Mouse (Mus musculus) hindbrain, embryonic 12.5 days (tissue): ENCODE results near the gene Psap. TPM values are rescaled to one million over a fixed set of nuclear protein-coding genes. Genes with fewer than 3 reads are reported as not detected.

Experiments
- ATAC-seq: fragments of 200-750 bp; cut with Nextera tagmentation; 2 replicates; pipeline ENCODE4 v1.8.0; 2017; ENCODE audit warnings: moderate TSS enrichment; ENCODE audit not compliant: low FRiP score
- H3K27ac ChIP-seq: fragments of 300-500 bp; sonication (generic); 2 replicates; pipeline ENCODE4 v1.5.1; 2016; ENCODE audit warnings: mild to moderate bottlenecking
- H3K27me3 ChIP-seq: fragments of 300-500 bp; sonication (generic); 2 replicates; pipeline ENCODE4 v1.6.1; 2016; ENCODE audit warnings: mild to moderate bottlenecking
- H3K36me3 ChIP-seq: fragments of 300-500 bp; sonication (generic); 2 replicates; pipeline ENCODE4 v1.6.1; 2016; ENCODE audit warnings: mild to moderate bottlenecking
- H3K4me1 ChIP-seq: fragments of 300-500 bp; sonication (generic); 2 replicates; pipeline ENCODE4 v1.6.1; 2016
- H3K4me2 ChIP-seq: fragments of 300-500 bp; sonication (generic); replicated peaks from 2 replicates; pipeline ENCODE4 v1.6.1; 2016; ENCODE audit warnings: mild to moderate bottlenecking
- H3K4me3 ChIP-seq: fragments of 300-500 bp; sonication (generic); 2 replicates; pipeline ENCODE4 v1.5.1; 2016; ENCODE audit warnings: mild to moderate bottlenecking
- H3K9ac ChIP-seq: fragments of 300-500 bp; sonication (generic); 2 replicates; pipeline ENCODE4 v1.6.1; 2016; ENCODE audit warnings: mild to moderate bottlenecking, moderate library complexity
- H3K9me3 ChIP-seq: fragments of 300-500 bp; sonication (generic); replicated peaks from 2 replicates; pipeline ENCODE4 v1.6.1; 2016; ENCODE audit warnings: mild to moderate bottlenecking
- WGBS: fragments of 180-500 bp; shearing (Covaris S2); methylation state at CpG from one replicate; pipeline ENCODE4 v1.1.7; 2016; 5-methylcytosine and 5-hydroxymethylcytosine counted together
- polyA plus RNA-seq: library from polyadenylated mRNA; unstranded; fragments of >200 nt; fragmentation: Nextera tagmentation; extraction: Ambion mirVana; gene quantifications from 2 replicates; pipeline ENCODE4 v1.2.1, GENCODE M21; 2016

The Psap gene
- polyA plus RNA-seq, 1 experiment from 2014 or later = 102 TPM

- Histone ChIP-seq H3K36me3 (no peaks in the 10 kb centered on the region), H3K4me1 (peaks cover 7% of the 10 kb centered on the region), H3K9ac (no peak overlapping the region), H3K27me3 (peaks cover 12% of the 10 kb centered on the region), H3K4me3 (no peak overlapping the region), H3K4me2 (no peak overlapping the region), H3K27ac (no peak overlapping the region), H3K9me3 (no peaks in the 10 kb centered on the region)
- WGBS = 77% methylated on average over 9 of the region's 9 CpGs
- no peak for ATAC-seq
Observed at GRCm38 (mm10) chr10:60341528-60341927, 64.1 kb downstream of the Psap start.

GRCm38 (mm10) chr10:60344111-60344510 lies 66.7 kb downstream of the Psap start:
- Histone ChIP-seq H3K9me3 (no peaks in the 10 kb centered on the region), H3K27me3 (peaks cover 34% of the 10 kb centered on the region), H3K4me1 (peaks cover 25% of the 10 kb centered on the region), H3K36me3 (no peaks in the 10 kb centered on the region), H3K4me3 (no peak overlapping the region), H3K4me2 (no peak overlapping the region), H3K9ac (no peak overlapping the region), H3K27ac (no peak overlapping the region)
- ATAC-seq = no peak
- 75% methylated on average over 3 of the region's 3 CpGs for whole genome bisulfite sequencing

GRCm38 (mm10) chr10:60346056-60346455 lies 68.6 kb downstream of the Psap start:
- Histone ChIP-seq H3K9ac (no peak overlapping the region), H3K4me3 (no peak overlapping the region), H3K9me3 (no peaks in the 10 kb centered on the region), H3K36me3 (no peaks in the 10 kb centered on the region), H3K27ac (no peak overlapping the region), H3K4me1 (peaks cover 33% of the 10 kb centered on the region), H3K27me3 (peaks cover 34% of the 10 kb centered on the region), H3K4me2 (peak overlapping the region; percentile 47)
- WGBS = 82% methylated on average over 4 of the region's 4 CpGs
- ATAC-seq = no peak

GRCm38 (mm10) chr10:60346701-60347405 lies 69.4 kb downstream of the Psap start, which contains the start of gene Vsir:
Vsir (plus strand) TSS chr10:60346851.
- Histone ChIP-seq H3K27ac (no peak within 1 kb of the TSS), H3K27me3 (peaks cover 34% of the 10 kb centered on the region), H3K4me2 (peak within 1 kb of the TSS; percentile 47), H3K9me3 (no peaks in the 10 kb centered on the region), H3K4me3 (peak within 1 kb of the TSS; percentile 19), H3K4me1 (peaks cover 40% of the 10 kb centered on the region), H3K9ac (no peak within 1 kb of the TSS), H3K36me3 (no peaks in the 10 kb centered on the region)
- WGBS = under 1% methylated on average over 37 of the region's 37 CpGs
- peak; percentile 46; the same call in 1 of the 2 replicates for ATAC-seq

- peaks cover 34% of the 10 kb centered on the region for H3K27me3 ChIP-seq
- H3K4me3 ChIP-seq = no peak overlapping the region
- no peak overlapping the region for H3K9ac ChIP-seq
- H3K9me3 ChIP-seq = no peaks in the 10 kb centered on the region
- ATAC-seq = no peak
- peaks cover 46% of the 10 kb centered on the region for H3K4me1 ChIP-seq
- H3K36me3 ChIP-seq = no peaks in the 10 kb centered on the region
- no peak overlapping the region for H3K27ac ChIP-seq
- 24% methylated on average over 9 of the region's 9 CpGs for WGBS
- no peak overlapping the region; the same call in 1 of the 2 replicates for H3K4me2 ChIP-seq
Observed at GRCm38 (mm10) chr10:60347768-60348610, 70.6 kb downstream of the Psap start.

- ATAC-seq = no peak
- Histone ChIP-seq H3K36me3 (no peaks in the 10 kb centered on the region), H3K4me1 (peaks cover 46% of the 10 kb centered on the region), H3K4me2 (no peak overlapping the region), H3K9me3 (no peaks in the 10 kb centered on the region), H3K4me3 (no peak overlapping the region), H3K27ac (no peak overlapping the region), H3K27me3 (peaks cover 32% of the 10 kb centered on the region), H3K9ac (no peak overlapping the region)
- WGBS = 38% methylated on average over 6 of the region's 6 CpGs
Observed at GRCm38 (mm10) chr10:60349056-60349455, 71.6 kb downstream of the Psap start.

GRCm38 (mm10) chr10:60349644-60350043 lies 72.2 kb downstream of the Psap start:
- no peak overlapping the region for H3K27ac ChIP-seq
- no peaks in the 10 kb centered on the region for H3K36me3 ChIP-seq
- no peak for ATAC-seq
- no peak overlapping the region for H3K4me2 ChIP-seq
- H3K9me3 ChIP-seq = no peaks in the 10 kb centered on the region
- peaks cover 46% of the 10 kb centered on the region for H3K4me1 ChIP-seq
- peaks cover 30% of the 10 kb centered on the region for H3K27me3 ChIP-seq
- WGBS = 89% methylated on average over 5 of the region's 5 CpGs
- no peak overlapping the region for H3K9ac ChIP-seq
- H3K4me3 ChIP-seq = no peak overlapping the region

GRCm38 (mm10) chr10:60350077-60350804 lies 72.8 kb downstream of the Psap start:
- Histone ChIP-seq H3K9ac (no peak overlapping the region), H3K36me3 (no peaks in the 10 kb centered on the region), H3K4me1 (peaks cover 43% of the 10 kb centered on the region), H3K4me3 (no peak overlapping the region), H3K4me2 (0 out of 2 replicates have a peak overlapping the region, but pooled peaks have one; percentile 9), H3K27ac (no peak overlapping the region), H3K27me3 (peaks cover 30% of the 10 kb centered on the region), H3K9me3 (no peaks in the 10 kb centered on the region)
- 56% methylated on average over 5 of the region's 5 CpGs for WGBS
- no peak for ATAC-seq

GRCm38 (mm10) chr10:60350805-60351167 lies 73.4 kb downstream of the Psap start:
- 0 out of 2 replicates have a peak overlapping the region, but pooled peaks have one; percentile 9 for H3K4me2 ChIP-seq
- no peak for ATAC-seq

GRCm38 (mm10) chr10:60351248-60351647 lies 73.8 kb downstream of the Psap start:
- Histone ChIP-seq H3K4me1 (peaks cover 42% of the 10 kb centered on the region), H3K4me2 (no peak overlapping the region), H3K27ac (peak overlapping the region; percentile 72), H3K4me3 (no peak overlapping the region), H3K36me3 (no peaks in the 10 kb centered on the region), H3K9ac (no peak overlapping the region), H3K9me3 (no peaks in the 10 kb centered on the region), H3K27me3 (peaks cover 24% of the 10 kb centered on the region)
- WGBS = 20% methylated on average over 3 of the region's 3 CpGs
- ATAC-seq = 0 out of 2 replicates have a peak, but pooled peaks have one; percentile 18

More at GRCm38 (mm10) chr10:60350805-60351167, 73.4 kb downstream of the Psap start:
- H3K36me3 ChIP-seq = no peaks in the 10 kb centered on the region
- 40% methylated on average over 3 of the region's 3 CpGs for WGBS
- H3K9ac ChIP-seq = no peak overlapping the region
- peaks cover 43% of the 10 kb centered on the region for H3K4me1 ChIP-seq
- no peak overlapping the region for H3K4me3 ChIP-seq
- peak overlapping the region; percentile 72; the same call in 1 of the 2 replicates for H3K27ac ChIP-seq
- peaks cover 29% of the 10 kb centered on the region for H3K27me3 ChIP-seq
- no peaks in the 10 kb centered on the region for H3K9me3 ChIP-seq

- WGBS = 22% methylated on average over 7 of the region's 7 CpGs
- Histone ChIP-seq H3K4me3 (no peak overlapping the region), H3K9ac (no peak overlapping the region), H3K4me1 (peaks cover 35% of the 10 kb centered on the region), H3K9me3 (no peaks in the 10 kb centered on the region), H3K27ac (peak overlapping the region; percentile 72), H3K36me3 (no peaks in the 10 kb centered on the region), H3K4me2 (no peak overlapping the region), H3K27me3 (peaks cover 19% of the 10 kb centered on the region)
- peak; percentile 53 for ATAC-seq
Observed at GRCm38 (mm10) chr10:60351761-60352455, 74.5 kb downstream of the Psap start.
